Mouse (Mus musculus) G1E (cell line): ENCODE measurements around the gene Kcnc3. TPM values are rescaled to one million over a fixed set of nuclear protein-coding genes. Genes with fewer than 3 reads are reported as not detected.

ENCODE experiments used
- ATAC-seq: 2 replicates; pipeline ENCODE4 v1.8.0; 2016; ENCODE audit warnings: mild to moderate bottlenecking; ENCODE audit not compliant: insufficient number of reproducible peaks, poor library complexity, low FRiP score, severe bottlenecking; ENCODE audit errors: extremely low read depth
- DNase-seq: peaks from one replicate; pipeline ENCODE4 v3.0.0; 2012; ENCODE audit warnings: low spot score
- H3K27me3 ChIP-seq: 2 replicates; pipeline ENCODE4 v1.6.1; 2012; ENCODE audit warnings: mild to moderate bottlenecking, low read length, inconsistent platforms; ENCODE audit not compliant: insufficient read depth
- H3K36me3 ChIP-seq: replicated peaks from 2 replicates; pipeline ENCODE3; 2012; ENCODE audit warnings: mild to moderate bottlenecking, inconsistent platforms
- H3K4me1 ChIP-seq: 2 replicates; pipeline ENCODE4 v1.6.1; 2012; ENCODE audit warnings: low read depth, low read length, inconsistent platforms, mixed read lengths; ENCODE audit not compliant: insufficient read depth
- H3K4me3 ChIP-seq: 2 replicates; pipeline ENCODE4 v1.5.1; 2012; ENCODE audit warnings: low read depth, mild to moderate bottlenecking, inconsistent platforms, low read length, moderate library complexity, mixed read lengths
- H3K9me3 ChIP-seq: replicated peaks from 2 replicates; pipeline ENCODE4 v1.6.1; 2012; ENCODE audit warnings: inconsistent platforms
- CTCF ChIP-seq: IDR thresholded peaks from 2 replicates; pipeline ENCODE4 v1.5.1; 2012; ENCODE audit warnings: low read depth, low read length, inconsistent platforms, mixed read lengths
- GATA1 ChIP-seq: IDR thresholded peaks from 2 replicates; pipeline ENCODE4 v1.6.1; 2012; ENCODE audit warnings: borderline replicate concordance, low read length, inconsistent platforms, mixed read lengths
- GATA2 ChIP-seq: IDR thresholded peaks from 2 replicates; pipeline ENCODE4 v1.6.1; 2012; ENCODE audit warnings: low read depth, low read length, inconsistent platforms, borderline replicate concordance
- POLR2AphosphoS5 ChIP-seq: IDR thresholded peaks from 2 replicates; pipeline ENCODE4 v1.6.1; 2012; ENCODE audit warnings: low read depth, low read length, inconsistent platforms; ENCODE audit not compliant: insufficient replicate concordance
- TAL1 ChIP-seq: conservative IDR thresholded peaks from 2 replicates; pipeline ENCODE4 v1.6.1; 2012; ENCODE audit warnings: low read depth, low read length, inconsistent platforms, mixed read lengths
- polyA plus RNA-seq: library from polyadenylated mRNA; stranded (reverse); fragments of >175 nt; gene quantifications from 2 replicates; pipeline ENCODE4 v1.2.3, GENCODE M21; 2012
- total RNA-seq, 2 experiments: library from RNA; stranded (forward) in 1 of 2; stranded (reverse) in 1 of 2; fragments of 200-1000 nt in 1 of 2; fragments of >200 nt in 1 of 2; fragmentation: Nextera tagmentation in 1 of 2; gene quantifications; 2 replicates each; pipeline ENCODE4 v1.2.3; 2014 to 2017

Kcnc3 gene
- total and polyA plus RNA-seq, 3 experiments: 0.05 to 0.53 TPM; not detected in 1

GRCm38 (mm10) chr7:44597666-44598065 is 7.2 kb downstream of the Kcnc3 start:
- TF ChIP-seq GATA1: no peak
- no peak for TF ChIP-seq GATA2
- H3K27me3 ChIP-seq: peaks cover 3% of the 10 kb centered on the region; the same call in 1 of the 2 replicates
- ATAC-seq: no peak
- H3K4me3 ChIP-seq: no peak overlapping the region
- no peak for DNase-seq
- no peaks in the 10 kb centered on the region for H3K9me3 ChIP-seq
- no peaks in the 10 kb centered on the region for H3K36me3 ChIP-seq
- no peaks in the 10 kb centered on the region for H3K4me1 ChIP-seq

DNA sequence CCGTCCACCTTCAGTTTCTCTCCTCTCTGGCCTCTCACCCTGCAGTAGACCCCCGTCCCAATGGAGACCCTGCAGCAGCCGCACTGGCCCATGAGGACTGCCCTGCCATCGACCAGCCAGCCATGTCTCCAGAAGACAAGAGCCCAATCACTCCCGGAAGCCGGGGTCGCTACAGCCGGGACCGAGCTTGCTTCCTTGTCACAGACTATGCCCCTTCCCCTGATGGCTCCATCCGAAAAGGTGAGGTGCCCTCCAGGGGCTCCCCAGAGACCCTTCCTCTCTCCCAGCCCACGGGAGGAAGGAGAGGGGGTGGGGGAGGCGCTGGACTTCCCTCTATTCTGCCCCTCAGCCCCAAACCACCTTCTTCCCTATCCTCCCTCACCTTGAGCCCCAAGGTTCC is 7.9 kb downstream of the Kcnc3 start:
- Histone ChIP-seq H3K36me3 (no peaks in the 10 kb centered on the region), H3K9me3 (no peaks in the 10 kb centered on the region), H3K4me3 (no peak overlapping the region), H3K27me3 (peaks cover 7% of the 10 kb centered on the region; the same call in 1 of the 2 replicates), H3K4me1 (peaks cover under 1% of the 10 kb centered on the region; the same call in 1 of the 2 replicates)
- ATAC-seq (no peak), DNase-seq (no peak)
- TF ChIP-seq GATA1: no peak
- TF ChIP-seq TAL1: no peak
- no peak for TF ChIP-seq POLR2AphosphoS5
- TF ChIP-seq CTCF: no peak
- TF ChIP-seq GATA2: no peak

GRCm38 (mm10) chr7:44600691-44601262 is 10.3 kb downstream of the Kcnc3 start:
- DNase-seq (no peak), ATAC-seq (no peak)
- TF ChIP-seq GATA1 (no peak), TAL1 (no peak), CTCF (no peak)
- no peaks in the 10 kb centered on the region for H3K36me3 ChIP-seq
- peaks cover 12% of the 10 kb centered on the region for H3K4me1 ChIP-seq
- H3K27me3 ChIP-seq: peaks cover 9% of the 10 kb centered on the region; the same call in 1 of the 2 replicates
- no peaks in the 10 kb centered on the region for H3K9me3 ChIP-seq
- no peak overlapping the region for H3K4me3 ChIP-seq

DNA sequence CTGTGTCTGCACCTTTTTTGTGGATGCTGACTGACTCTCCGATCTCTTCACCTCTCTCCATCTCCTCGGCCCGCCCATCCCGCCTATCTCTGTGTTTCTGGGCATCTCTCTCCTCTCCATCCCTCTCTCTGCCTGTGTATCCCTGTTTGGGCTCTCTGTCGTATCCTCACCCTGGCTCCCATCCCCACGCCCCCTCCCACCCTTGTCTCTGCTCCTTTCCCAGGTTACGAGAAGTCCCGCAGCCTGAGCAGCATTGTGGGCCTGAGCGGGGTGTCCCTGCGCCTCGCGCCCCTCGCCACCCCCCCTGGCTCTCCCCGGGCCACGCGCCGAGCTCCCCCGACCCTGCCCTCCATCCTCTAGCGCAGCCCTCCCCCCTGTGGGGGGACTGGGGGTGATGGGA is 11.2 kb downstream of the Kcnc3 start:
- Histone ChIP-seq H3K4me3 (no peak overlapping the region), H3K9me3 (no peaks in the 10 kb centered on the region), H3K4me1 (peaks cover 14% of the 10 kb centered on the region), H3K36me3 (no peaks in the 10 kb centered on the region), H3K27me3 (peaks cover 17% of the 10 kb centered on the region; the same call in 1 of the 2 replicates)
- TF ChIP-seq TAL1 (no peak), CTCF (no peak), POLR2AphosphoS5 (no peak), GATA1 (no peak), GATA2 (no peak)
- ATAC-seq: no peak
- no peak for DNase-seq

DNA sequence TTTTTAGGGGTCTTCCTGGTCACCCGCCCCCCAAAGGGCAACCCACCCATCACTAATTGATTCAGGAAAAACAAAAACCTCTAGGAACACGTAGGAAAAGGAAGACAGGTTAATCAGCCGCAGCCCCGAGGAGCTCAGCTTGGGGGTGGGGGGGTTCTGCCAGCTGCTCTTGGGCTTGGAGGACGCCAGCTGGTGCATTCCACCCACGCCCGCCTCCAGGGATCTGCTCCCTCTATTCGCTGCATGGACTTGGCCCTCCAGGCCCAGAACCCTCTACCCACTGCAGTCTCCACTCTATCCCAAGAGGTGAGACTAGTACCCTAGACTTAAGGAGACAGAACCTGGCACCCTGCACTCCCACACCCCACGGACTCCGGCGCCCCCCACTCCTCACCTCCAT is 12.0 kb downstream of the Kcnc3 start:
- peaks cover 17% of the 10 kb centered on the region; the same call in 1 of the 2 replicates for H3K27me3 ChIP-seq
- no peak for DNase-seq
- peaks cover 14% of the 10 kb centered on the region for H3K4me1 ChIP-seq
- TF ChIP-seq TAL1: no peak
- no peak for TF ChIP-seq POLR2AphosphoS5
- TF ChIP-seq CTCF: no peak
- TF ChIP-seq GATA1: no peak
- no peak for TF ChIP-seq GATA2
- no peak overlapping the region for H3K4me3 ChIP-seq
- H3K9me3 ChIP-seq: no peaks in the 10 kb centered on the region
- H3K36me3 ChIP-seq: no peaks in the 10 kb centered on the region
- ATAC-seq: no peak

- Histone ChIP-seq H3K4me3 (peak overlapping the region; percentile 64), H3K27me3 (peaks cover 17% of the 10 kb centered on the region; the same call in 1 of the 2 replicates)
- DNase-seq: peak; percentile 18
Measured at GRCm38 (mm10) chr7:44603186-44603855, 12.9 kb downstream of the Kcnc3 start.

GRCm38 (mm10) chr7:44604139-44604606 is 13.7 kb downstream of the Kcnc3 start:
- DNase-seq: peak; percentile 73
- Histone ChIP-seq H3K27me3 (peaks cover 17% of the 10 kb centered on the region; the same call in 1 of the 2 replicates), H3K4me3 (peak overlapping the region; percentile 64)

More at GRCm38 (mm10) chr7:44603186-44603855, 12.9 kb downstream of the Kcnc3 start:
- Histone ChIP-seq H3K4me1 (peaks cover 14% of the 10 kb centered on the region), H3K36me3 (no peaks in the 10 kb centered on the region), H3K9me3 (no peaks in the 10 kb centered on the region)
- TF ChIP-seq GATA2 (no peak), GATA1 (no peak), CTCF (no peak), TAL1 (no peak), POLR2AphosphoS5 (no peak)
- no peak for ATAC-seq

More at GRCm38 (mm10) chr7:44604139-44604606, 13.7 kb downstream of the Kcnc3 start:
- H3K36me3 ChIP-seq: no peaks in the 10 kb centered on the region
- no peaks in the 10 kb centered on the region for H3K9me3 ChIP-seq
- TF ChIP-seq CTCF (no peak), GATA1 (no peak), TAL1 (no peak), GATA2 (no peak), POLR2AphosphoS5 (no peak)
- peaks cover 14% of the 10 kb centered on the region for H3K4me1 ChIP-seq
- no peak for ATAC-seq
